Mouse (Mus musculus) kidney, postnatal 10 days (tissue): ENCODE measurements around the gene Rsrp1.

Experiments used
- DNase-seq: peaks from one replicate; pipeline ENCODE4 v3.0.0; 2021; ENCODE audit warnings: mixed read lengths

Gene Rsrp1

DNA sequence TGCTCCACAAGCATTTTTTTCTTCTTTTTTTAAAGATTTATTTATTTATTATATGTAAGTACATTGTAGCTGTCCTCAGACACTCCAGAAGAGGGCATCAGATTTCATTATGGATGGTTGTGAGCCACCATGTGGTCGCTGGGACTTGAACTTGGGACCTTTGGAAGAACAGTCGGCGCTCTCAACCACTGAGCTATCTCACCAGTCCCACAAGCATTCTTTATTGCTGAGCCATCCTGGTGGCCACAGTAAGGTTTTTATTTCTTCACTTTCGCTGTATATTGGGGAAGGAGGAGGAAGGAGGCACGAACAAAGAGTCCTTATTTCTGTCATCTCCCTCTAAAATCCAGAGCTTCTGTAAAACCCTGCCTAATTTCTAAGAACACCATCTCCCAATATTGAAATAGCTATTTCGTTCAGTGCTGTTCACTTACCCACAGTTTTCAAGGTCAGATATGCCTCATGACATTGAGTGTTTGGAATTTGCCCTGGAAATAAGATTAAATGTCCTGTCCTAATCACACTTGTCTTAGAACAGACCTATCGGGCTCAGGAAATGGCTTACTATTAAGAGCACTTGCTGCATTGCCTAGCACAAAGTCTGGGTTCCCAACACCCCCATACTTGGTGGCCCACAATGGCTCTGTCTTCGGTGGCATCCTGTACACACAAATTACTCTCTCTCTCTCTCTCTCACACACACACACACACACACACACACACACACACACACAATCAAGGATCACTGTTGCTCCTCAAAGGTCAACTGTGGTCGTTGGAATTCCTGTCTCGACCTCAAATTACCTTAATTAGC, 1.1 kb upstream of the Rsrp1 start:
- DNase-seq: no peak

DNA sequence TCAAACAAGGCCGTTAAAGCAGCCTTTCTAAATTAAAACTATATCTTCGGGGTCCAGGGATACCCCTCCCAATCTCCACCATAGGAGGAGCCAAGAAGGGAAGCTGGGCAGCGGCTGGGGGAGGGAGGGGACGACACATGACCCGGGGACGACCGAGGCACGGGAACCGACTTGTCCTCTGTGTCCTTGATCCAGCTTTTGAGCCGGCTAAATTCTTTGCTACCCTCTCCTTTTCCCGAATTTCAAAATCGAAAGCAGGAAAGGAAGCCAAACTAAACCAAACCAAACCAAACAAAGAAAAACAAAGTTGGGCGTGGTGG, 507 bp upstream of the Rsrp1 start:
- DNase-seq: peak; percentile 88

DNA sequence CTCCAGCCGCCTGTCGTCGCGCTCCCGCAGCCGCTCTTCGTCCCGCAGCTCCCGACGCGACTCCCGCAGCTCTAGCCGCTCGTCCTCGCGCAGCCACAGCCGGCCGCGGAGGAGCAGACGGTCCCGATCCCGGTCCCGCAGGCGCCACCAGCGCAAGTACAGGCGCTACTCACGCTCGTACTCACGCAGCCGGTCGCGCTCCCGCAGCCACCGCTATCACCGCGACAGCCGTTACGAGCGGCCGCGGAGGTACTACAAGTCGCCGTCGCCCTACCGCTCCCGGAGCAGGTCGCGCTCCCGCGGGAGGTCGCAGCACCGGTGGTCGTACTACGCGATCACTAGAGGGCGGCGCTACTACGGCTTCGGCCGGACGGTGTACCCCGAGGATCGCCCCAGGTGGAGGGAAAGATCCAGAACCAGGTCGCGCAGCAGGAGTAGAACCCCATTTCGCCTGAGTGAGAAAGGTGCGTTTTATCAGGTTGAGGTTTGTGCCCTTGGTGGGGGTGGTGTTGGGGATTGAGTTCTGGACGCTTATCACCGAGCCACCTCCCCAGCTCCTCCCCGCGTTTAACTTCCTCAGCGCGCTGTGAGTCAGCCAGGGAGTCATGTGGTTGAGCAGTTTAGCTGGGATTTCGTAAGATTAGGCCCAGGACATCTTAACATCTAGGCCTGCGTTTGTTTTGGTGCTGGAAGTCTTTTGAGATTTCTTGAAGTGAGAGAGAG, 788 bp downstream of the Rsrp1 start:
- DNase-seq: peak; percentile 67

DNA sequence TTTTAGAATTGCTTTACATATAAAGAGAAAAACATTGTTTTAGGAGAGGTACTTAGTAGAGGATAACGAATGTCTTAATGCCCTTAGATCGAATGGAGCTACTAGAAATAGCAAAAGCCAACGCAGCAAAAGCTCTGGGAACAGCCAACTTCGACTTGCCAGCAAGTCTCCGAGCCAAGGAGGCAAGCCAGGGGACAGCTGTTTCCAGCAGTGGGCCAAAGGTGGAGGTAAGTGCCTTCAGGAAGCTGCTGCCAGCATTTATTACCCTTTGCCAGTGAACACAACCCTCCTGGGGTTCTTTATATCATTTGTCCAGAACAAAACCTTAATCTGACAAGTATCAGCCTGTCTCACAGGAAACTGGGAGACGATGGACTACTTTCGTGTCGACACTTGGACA, 1.8 kb downstream of the Rsrp1 start:
- peak; percentile 27 for DNase-seq

DNA sequence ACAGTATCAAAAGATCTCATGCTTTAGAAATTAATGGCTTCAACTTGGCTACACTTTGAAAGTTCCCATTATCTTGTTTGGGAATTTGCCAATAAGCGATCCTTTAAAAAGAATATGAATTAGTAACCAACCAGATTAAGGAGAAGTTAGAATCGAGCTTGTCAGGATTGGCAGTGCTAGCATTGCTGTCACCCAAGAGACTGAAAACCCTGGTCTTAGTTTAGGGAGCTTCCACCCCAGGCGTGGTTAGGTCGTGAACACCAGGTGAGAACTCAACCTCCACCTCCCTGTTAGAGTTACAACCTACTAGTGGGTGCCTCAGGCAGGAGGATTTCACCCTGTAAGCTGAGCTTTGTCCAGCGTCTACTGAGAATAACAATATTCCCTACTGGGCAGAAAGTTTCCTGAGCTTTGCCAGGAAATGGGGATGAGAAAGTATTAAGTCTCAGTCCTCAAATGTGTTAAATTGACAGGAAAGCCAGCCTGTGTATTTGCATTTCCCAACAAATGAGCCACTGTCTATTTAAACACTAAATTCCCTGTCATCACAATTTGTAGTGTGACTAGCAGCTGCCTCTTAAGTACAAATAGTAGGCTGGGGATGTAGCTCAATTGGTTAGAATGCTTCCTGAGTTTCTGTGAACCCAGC, 4.5 kb downstream of the Rsrp1 start:
- DNase-seq: no peak

DNA sequence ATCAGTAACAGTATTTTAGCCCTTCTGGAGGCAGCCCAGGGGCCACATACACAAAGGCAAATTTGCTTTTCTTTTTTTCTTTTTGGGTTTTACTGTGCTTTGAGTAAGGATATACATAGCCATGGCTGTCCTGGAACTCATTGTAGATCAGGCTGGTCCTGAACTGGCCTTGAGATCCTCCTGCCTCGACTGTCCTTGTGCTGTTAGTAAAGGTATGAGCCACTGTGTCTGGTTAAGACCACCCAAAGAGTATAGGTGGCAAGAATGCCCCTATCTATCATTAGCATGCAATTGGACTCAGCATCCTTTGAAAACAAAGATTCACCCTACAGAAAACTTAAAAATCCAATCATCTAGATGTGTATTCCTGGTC, 5.1 kb downstream of the Rsrp1 start:
- DNase-seq: no peak

DNA sequence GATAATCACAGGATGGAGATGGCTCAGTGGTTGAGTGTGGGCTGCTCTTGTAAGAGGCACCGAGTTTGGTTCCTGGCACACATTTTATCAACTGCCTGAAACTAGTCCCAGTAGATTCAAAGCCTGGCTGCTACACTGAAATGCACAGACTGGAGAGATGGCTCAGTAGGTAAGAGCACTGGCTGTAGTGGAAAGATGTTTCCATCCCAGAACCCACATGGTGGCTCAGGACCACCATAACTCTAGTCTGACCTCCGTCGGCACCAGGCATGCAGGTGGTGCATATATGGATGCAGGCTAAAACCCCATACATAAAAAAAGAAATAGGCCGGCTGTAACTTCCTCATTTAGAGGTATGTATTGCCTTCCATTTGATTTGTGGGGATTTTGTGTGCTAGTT, 6.1 kb downstream of the Rsrp1 start:
- DNase-seq: no peak

DNA sequence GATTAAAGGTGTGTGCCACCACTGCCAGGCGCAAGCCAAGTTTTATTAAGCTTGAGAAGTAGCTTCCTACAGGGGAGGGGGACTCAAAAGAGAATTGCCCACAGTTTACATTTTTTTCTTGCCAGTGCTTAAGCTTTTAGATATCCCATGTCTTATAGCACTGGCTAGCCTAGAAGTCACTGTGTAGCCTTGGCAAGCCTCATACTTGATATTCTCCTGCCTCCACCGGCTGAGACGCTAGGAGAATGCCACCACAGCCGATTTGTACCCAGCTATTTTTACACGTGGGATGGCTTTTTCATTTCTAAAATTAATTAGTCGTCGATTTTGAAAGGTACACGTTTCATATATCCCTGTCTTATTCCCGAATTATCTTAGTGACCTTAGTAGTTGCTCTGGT, 6.8 kb downstream of the Rsrp1 start:
- DNase-seq: no peak

DNA sequence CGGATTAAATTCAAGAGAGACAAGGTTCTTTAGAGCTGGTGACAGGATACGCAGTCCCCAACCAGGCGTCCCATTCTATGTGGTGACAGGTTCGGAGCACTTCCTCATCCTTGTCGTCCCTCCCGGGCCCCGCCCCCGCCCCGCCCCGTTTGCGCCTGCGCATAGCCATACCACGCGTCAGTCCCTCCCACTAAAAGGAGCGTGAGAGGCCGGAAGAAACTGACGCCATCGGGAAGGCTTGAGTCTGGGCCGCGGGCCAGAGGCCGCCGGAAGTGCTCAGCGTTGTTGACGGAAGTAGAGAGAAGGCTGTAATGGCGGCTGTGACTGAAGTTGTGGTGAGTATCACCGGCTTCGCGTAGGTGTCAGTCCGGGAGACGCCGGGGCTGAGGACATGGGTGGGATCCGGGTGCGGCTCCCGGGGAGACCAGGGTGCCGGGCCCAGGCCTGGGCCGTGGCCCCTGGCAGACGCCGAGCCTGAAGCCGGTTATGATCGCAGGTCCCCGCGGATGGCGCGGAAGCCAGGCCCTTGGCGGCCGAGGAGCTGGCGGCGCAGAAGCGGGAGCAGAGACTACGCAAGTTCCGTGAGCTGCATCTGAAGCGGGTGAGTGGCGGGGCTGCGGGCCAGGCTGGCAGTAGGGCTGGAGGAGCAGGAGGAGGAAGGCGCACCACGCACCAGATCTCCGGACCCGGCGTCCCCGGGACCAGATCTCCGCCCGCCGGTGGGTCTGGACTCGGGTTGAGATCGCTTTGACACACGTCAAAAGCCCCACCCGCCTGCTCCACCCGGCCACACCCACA, 7.5 kb downstream of the Rsrp1 start, which contains the start of gene Syf2:
Gene Syf2, plus strand, starts transcription at position 215 of the 798 bp plus-strand sequence.
- DNase-seq: peak; percentile 98

DNA sequence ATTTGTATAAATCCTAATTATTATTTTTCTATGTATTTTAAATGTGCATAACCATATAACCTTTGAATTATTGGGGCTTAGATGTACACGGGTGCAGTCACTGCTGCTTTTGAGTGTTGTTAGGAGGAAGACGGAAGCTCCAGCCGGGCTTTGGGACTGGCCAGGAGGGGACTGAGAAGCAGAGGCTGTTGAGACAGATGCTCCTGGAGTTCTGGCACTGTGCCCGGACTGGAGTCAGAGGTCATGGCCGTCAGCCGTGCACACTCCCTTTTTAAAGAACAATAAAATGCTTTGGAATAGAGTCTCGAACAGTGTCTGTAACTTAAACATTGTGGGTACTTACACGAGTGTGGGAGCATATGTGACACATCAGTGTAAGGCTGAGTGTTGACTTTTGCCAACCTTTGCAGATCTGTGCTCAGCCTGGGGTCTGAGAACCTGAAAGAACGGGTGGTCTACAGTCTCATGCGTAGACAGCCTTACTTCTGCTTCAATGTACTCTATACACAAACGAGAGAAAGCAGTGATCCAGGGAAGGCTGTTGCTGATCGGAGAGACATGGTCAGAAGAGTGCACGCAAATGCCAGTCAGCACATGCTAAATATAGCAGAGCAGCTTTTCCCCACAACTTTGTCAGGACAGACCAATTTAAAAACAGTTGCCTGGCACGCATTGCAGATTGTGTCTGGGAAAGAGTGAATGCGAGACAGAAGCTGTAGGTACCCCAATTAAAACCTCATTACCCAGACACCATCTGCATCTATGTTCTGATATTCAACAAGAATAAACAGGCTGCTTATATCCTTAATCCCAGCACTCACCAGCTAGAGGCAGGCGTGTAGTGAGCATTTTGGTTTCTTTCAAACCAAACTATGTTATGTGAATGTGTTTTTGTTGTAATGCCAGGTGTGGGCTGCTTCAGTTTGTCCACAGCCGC, 14.1 kb downstream of the Rsrp1 start:
- peak; percentile 70 for DNase-seq

DNA sequence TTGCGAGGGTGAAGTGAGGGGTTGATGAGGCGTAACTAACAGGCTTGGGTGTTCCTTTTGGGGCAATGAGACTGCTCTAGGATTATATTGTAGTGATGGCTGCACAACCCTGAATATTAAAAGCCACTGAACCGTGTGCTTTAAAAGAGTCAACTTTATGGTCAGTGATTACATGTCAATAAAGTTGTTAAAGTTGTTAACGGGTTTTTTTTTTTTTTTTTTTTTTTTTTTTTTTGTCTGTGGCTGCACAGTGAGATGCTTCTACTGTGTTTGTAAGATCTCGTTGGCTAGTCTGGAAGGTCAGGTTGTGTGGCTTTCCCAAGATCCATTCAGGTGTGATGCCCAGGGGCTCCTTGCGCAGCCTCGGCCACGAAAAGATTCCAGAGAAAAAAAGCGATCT, 16.5 kb downstream of the Rsrp1 start:
- DNase-seq: no peak

DNA sequence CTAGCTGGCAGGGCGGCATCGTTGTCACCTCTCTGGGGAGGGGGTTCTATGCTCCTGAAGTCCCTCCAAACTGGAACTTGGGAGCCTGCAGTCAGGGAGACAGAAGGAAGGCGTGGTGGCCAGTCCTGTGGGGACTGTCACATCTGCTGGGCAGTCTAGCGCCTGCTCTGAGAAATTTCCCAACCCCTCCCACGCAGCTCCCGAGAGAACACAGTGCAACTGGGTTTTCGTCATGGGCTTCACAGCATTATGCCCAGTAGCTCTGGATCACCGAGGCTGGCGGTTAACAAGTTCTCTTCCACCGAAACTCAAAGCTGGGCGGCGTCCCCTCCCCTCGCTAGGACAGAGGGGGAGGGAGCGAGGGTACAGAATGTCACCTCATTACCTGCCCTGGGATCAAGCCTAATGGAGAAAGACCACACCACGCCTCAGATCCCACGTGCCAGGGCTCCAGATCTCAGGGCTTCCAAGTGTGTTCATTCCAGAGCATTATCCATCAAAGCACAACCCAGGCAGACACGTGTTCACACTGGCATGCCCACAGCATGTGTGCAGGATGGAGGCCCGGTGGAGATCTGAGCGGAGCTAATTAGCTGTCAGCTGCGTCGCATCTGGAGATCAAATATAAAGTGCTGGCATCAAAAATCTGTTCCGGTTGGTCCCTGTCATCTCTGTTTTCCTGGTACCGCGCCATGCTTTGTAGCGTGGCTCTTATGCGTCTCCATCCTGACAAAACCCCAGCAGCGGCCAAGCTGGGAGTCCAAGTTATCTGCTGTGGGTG, 20.6 kb downstream of the Rsrp1 start:
- no peak for DNase-seq

DNA sequence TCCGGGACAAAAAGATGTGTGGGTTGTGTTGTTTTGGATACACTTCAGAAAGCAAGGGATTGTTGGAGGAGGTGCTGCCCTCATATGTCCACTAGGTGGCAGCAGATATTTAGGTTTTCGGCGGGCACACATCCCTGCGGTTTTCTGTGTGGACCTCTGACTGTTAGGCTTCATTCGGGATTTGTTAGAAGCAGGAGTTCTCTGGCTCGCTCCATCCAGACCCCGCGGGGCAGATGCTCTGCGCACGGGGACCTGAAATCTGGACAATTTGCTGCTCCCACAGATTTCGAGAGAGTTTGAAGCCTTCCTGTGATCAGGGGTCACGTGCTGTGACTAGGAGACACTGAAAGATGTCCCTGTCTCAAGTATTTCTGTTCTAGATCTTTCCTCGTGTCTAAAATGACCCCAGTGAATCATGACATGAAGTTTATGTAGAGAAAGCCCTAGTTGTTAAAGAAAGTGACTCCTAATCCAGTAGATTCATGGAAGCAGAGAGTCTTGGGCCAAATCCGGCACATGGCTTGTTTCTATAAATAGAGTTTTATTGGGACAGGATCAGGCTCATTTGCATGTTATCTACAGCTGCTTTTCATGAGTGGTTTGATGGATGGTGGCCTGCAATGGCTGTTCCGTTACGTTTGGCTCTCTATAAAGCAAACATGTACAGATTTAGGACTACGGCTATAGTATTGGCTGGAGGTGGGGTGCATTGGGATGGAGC, 22.8 kb downstream of the Rsrp1 start:
- peak; percentile 84 for DNase-seq

DNA sequence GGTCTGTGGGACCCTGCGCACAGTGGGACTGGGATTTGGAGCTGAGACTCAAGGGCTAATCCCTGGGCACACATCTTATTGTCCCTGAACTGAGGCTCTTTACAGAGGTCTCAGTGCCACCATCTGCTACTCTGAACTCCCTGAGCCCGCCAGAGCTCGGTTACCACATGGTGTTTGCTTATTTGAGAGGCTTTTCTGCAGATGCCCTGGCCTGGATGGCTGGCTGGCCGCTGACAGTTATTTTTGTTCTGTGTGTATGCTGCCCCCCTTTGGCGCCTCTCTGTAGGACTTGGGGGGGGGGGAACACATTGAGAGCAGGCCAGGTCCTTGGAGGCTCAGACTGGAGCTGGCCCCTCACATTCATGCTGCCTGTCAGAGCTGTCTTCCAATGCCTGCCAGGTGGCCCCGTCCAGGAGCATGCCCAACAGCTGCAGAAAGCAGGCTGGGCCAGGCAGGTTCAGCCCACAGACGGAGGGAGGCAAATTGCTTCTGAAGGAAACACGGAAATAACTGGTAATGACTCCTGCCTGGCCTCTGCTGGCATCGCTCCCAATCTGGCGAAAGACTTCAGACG, 27.2 kb downstream of the Rsrp1 start:
- DNase-seq: peak; percentile 76

DNA sequence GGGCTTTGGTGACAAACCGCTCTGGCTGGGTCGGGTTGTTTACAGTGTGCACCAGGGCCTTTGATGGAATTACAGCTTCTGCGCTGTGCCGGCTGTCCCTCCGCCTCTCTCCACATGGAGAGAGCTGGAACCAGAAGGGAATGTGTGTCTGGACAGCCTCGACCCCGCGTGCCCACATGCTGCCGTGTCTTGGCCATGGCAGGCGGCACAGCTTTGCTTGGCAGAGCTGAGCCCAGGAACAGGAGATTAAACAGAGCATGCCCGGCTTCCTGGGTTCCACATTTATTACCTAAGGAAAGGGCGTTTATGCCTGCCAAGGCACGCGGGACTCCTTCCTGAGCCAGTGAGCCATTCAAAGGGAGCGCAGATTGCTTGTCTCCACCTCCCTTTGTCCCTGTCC, 31.1 kb downstream of the Rsrp1 start:
- DNase-seq: peak; percentile 45

DNA sequence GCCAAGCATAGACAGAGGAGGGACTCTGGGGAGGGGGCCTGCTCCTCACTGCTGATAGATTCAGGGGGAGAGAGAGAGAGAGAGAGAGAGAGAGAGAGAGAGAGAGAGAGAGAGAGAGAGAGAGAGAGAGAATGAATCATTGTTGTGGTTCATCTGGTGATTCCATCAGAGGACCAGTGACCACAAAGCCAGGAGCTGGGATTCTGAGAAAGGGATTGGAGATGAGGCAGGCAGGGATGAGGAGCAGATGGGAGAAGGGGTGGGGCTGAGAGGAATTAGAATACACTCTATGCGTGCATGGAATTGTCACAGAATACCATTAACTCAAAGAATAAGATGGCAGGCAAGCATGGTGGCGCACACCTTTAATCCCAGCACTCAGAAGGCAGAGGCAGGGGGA, 31.8 kb downstream of the Rsrp1 start:
- DNase-seq: no peak

DNA sequence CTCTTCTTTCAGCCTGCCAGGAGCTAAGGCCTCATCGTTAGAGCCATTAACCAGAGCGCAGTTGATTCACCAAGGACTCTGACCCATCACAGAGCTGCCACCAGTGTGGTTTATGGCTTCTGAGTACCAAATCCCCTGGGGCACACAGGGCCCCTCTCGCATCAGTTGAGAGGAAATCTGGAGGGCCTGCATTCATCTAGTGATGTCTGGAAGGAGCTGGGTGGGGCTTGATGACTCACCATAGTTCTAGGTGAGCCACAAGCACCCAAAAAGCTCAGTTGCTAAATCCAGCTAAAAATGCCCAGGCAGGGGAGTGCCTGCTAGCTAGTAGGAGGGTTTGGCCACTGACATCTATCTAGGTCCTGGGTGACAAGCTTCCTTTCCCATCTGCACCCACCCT, 32.5 kb downstream of the Rsrp1 start:
- DNase-seq: no peak

DNA sequence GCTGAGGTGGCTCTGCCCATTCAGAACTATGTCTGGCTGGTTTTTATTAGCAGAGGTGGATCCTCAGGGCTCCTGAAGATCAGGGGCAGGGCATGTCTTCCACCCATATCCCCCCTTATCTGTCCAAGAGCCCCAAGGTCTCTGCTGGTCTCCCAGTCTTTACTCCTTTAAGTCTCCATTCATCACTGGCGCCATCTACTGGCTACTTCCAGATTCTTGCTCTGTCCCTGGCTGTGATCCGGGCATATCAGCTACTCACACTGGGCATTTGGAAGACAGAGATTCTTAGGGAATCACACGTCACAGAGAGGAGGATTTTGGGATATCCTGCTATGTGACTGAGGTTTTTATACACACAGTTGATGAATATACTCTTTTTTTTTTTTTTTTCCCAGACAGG, 32.9 kb downstream of the Rsrp1 start:
- DNase-seq: peak; percentile 86

DNA sequence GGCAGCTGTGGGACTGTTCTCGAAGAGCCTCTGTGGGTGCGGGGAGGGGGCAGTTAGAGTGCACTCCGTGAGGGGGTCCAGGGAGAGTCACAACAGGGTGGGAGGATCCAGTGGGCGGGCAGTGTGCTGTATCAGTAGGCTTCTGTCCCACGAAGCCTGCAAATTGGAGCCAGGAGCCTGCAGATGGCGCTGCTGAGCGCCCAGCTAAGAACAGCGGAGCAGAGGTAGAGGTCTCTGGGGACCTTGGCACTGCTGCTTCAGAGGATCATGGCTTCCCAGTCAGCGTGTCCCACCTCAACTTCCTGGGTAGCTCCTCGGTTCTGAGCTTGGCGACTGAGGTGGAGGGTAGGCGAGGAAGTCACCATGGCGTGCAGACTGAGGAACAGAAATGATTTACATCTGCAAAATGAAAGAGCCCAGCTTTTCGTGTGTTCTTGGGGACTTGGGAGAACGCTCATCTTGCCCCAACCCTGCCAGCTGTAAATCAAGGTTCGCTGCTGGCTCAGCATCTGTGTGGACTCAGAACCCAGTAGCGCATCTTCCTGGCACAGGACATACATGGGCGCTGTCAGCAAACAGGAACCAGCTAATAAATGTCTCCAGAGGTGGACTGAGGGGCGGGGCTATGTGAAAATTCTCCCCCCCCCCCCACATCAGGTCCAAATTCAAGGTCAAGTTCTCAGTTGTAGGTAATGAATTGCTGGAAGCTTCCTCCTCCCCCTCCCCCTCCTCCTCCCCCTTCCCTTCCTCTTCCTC, 39.8 kb downstream of the Rsrp1 start:
- peak; percentile 63 for DNase-seq
